Mouse (Mus musculus): ENCODE results near the gene Grin2d. TPM values are rescaled to one million over a fixed set of nuclear protein-coding genes. Genes with fewer than 3 reads are reported as not detected.

Grin2d gene
- polyA plus RNA-seq, 1 experiment from 2014 or later, result 0.13 TPM

DNA sequence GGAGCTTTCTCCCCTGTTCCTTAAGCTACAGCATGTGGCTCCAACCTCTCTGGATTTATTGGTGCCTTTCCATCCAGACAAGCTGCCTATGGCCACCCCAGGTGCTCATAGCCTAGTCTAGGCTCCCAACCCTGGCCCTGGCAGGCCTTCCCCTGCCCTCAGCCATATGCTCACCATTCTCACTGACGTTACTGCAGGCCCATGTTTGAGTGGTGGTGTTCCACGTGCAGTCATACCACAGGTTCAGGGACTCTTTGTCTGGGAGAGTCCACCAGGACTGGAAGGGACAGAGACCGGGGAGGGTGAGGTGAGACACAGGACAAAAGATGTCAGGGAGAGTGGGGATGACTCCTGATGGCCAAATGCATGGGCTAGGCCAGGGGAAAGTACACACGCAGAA, 41.6 kb upstream of the Grin2d start:
- Histone ChIP-seq H3K4me3 (ENCODE audit: low read depth, low read length) (no peak overlapping the region), H3K36me3 (replicated peaks; ENCODE audit: control insufficient read depth, insufficient read depth, low read depth, low read length) (no peaks in the 10 kb centered on the region; the same call in 1 of the 2 replicates), H3K9ac (replicated peaks; ENCODE audit: low read length) (no peak overlapping the region), H3K27ac (replicated peaks; ENCODE audit: low read depth, low read length) (no peak overlapping the region), H3K4me2 (ENCODE audit: low read depth, low read length) (no peak overlapping the region), H3K9me3 (replicated peaks; ENCODE audit: control insufficient read depth, low read length) (no peaks in the 10 kb centered on the region), H3K27me3 (ENCODE audit: control insufficient read depth, insufficient read depth, low read length) (no peaks in the 10 kb centered on the region), H3K4me1 (ENCODE audit: control insufficient read depth, insufficient read depth, low read length) (peaks cover 9% of the 10 kb centered on the region; the same call in 1 of the 2 replicates)
- 79% methylated on average over 4 of the region's 4 CpGs for WGBS
- DNase-seq (ENCODE audit: low spot score) (no peak), ATAC-seq (replicated peaks; ENCODE audit: insufficient number of reproducible peaks, low FRiP score, low TSS enrichment, low read depth) (no peak)

DNA sequence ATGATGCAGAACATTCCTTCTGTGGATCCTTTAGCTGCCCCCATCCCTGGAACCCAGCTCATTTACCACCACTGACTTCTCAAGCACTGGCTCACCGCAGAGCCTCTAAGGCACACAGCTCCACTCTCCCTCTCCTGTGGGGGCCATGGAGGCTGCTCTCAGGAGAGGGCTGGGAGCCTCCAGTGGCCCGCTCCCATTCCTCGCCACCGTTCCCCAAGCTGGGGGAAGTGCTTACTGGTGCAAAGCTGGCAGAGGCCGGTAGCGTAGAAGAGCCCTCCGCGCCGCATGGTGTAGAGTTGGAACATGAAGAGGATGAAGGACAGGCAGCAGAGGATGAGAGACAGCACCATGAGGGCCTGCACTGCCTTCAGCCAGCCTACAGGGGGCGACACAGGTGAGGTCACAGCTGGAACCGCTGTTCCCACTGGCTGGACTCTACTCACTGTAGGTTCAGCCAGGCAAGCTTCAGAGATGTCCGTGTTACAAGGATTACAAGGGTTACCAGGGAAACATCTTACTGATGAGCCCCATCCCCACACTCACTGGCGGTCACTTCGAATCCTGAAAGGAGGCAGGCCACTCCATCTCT, 41.0 kb upstream of the Grin2d start:
- peaks cover 9% of the 10 kb centered on the region; the same call in 1 of the 2 replicates for H3K4me1 ChIP-seq (ENCODE audit: control insufficient read depth, insufficient read depth, low read length)
- H3K4me2 ChIP-seq (ENCODE audit: low read depth, low read length), result no peak overlapping the region
- no peak overlapping the region for H3K27ac ChIP-seq (replicated peaks; ENCODE audit: low read depth, low read length)
- WGBS, result 68% methylated on average over 14 of the region's 14 CpGs
- ATAC-seq (replicated peaks; ENCODE audit: insufficient number of reproducible peaks, low FRiP score, low TSS enrichment, low read depth) (no peak), DNase-seq (ENCODE audit: low spot score) (no peak)
- H3K9ac ChIP-seq (replicated peaks; ENCODE audit: low read length), result no peak overlapping the region
- no peaks in the 10 kb centered on the region for H3K9me3 ChIP-seq (replicated peaks; ENCODE audit: control insufficient read depth, low read length)
- no peaks in the 10 kb centered on the region for H3K27me3 ChIP-seq (ENCODE audit: control insufficient read depth, insufficient read depth, low read length)
- H3K36me3 ChIP-seq (replicated peaks; ENCODE audit: control insufficient read depth, insufficient read depth, low read depth, low read length), result no peaks in the 10 kb centered on the region; the same call in 1 of the 2 replicates
- no peak overlapping the region for H3K4me3 ChIP-seq (ENCODE audit: low read depth, low read length)

DNA sequence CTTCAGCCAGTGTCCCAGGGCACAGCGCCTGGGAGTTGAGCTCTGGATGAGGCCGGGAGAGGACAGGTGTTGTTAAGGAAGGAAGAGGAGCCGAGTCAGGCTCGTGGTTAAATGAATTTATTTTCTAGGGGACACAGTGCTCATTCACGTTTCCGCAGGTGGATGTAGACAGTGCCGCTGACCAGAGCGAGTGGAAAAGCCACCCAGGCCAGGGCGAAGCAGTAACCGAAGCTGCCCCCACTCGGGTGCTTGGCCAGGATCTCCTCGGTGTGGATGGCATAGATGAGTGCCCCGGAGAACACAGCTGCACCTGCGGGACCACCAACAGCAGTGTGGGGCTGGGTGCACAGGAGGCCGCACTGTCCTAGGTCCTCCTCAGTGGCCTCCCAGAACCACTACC, 39.7 kb upstream of the Grin2d start:
- 87% methylated on average over 15 of the region's 15 CpGs for WGBS
- Histone ChIP-seq H3K9ac (replicated peaks; ENCODE audit: low read length) (peak overlapping the region; percentile 41; the same call in 1 of the 2 replicates), H3K9me3 (replicated peaks; ENCODE audit: control insufficient read depth, low read length) (no peaks in the 10 kb centered on the region), H3K36me3 (replicated peaks; ENCODE audit: control insufficient read depth, insufficient read depth, low read depth, low read length) (no peaks in the 10 kb centered on the region; the same call in 1 of the 2 replicates), H3K4me2 (ENCODE audit: low read depth, low read length) (no peak overlapping the region), H3K4me3 (ENCODE audit: low read depth, low read length) (no peak overlapping the region), H3K4me1 (ENCODE audit: control insufficient read depth, insufficient read depth, low read length) (peaks cover 9% of the 10 kb centered on the region; the same call in 1 of the 2 replicates), H3K27ac (replicated peaks; ENCODE audit: low read depth, low read length) (peak overlapping the region; percentile 75; the same call in 1 of the 2 replicates), H3K27me3 (ENCODE audit: control insufficient read depth, insufficient read depth, low read length) (no peaks in the 10 kb centered on the region)
- ATAC-seq (replicated peaks; ENCODE audit: insufficient number of reproducible peaks, low FRiP score, low TSS enrichment, low read depth), result no peak
- no peak for DNase-seq (ENCODE audit: low spot score)

DNA sequence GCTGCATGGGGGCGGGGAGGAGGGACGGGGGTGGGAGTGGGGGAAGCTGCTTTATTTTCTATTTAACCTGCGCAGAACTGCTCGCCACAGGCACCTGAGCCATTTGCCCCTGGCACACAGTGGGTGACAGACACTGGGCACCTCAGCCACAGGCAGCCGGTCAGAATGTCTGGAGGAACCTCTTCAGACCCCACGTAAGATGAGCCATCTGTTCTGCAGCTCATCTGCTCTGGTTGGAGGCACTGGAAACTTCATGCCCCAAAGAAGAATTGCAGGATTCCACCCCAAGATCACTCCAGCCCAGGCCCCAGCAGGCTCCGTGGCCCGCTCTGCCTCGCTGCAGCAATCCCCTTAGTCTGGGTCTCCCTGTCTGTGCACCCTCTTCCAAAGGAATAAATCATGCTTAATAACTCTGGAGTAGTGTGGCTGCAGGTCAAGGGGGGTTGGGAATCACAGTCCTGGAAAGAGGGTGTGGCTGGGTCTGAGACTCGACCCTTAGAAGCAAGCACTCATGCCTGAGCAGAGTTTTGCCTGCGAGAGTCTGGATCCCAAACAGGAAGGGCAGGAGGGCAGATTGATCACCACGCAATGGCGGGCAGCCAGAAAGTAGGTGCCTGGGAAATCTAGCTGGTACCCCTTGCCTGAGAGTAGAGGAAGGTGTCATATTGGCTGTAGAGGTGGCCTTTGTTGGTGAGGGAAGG, 39.0 kb upstream of the Grin2d start:
- peak overlapping the region; percentile 46 for H3K4me2 ChIP-seq (ENCODE audit: low read depth, low read length)
- H3K4me1 ChIP-seq (ENCODE audit: control insufficient read depth, insufficient read depth, low read length), result peaks cover 7% of the 10 kb centered on the region; the same call in 1 of the 2 replicates
- 35% methylated on average over 13 of the region's 13 CpGs for WGBS
- H3K4me3 ChIP-seq (ENCODE audit: low read depth, low read length), result peak overlapping the region; percentile 14
- H3K27me3 ChIP-seq (ENCODE audit: control insufficient read depth, insufficient read depth, low read length), result no peaks in the 10 kb centered on the region
- H3K9ac ChIP-seq (replicated peaks; ENCODE audit: low read length), result peak overlapping the region; percentile 47
- peak overlapping the region; percentile 75 for H3K27ac ChIP-seq (replicated peaks; ENCODE audit: low read depth, low read length)
- ATAC-seq (replicated peaks; ENCODE audit: insufficient number of reproducible peaks, low FRiP score, low TSS enrichment, low read depth) (peak; percentile 37), DNase-seq (ENCODE audit: low spot score) (no peak)
- H3K9me3 ChIP-seq (replicated peaks; ENCODE audit: control insufficient read depth, low read length), result no peaks in the 10 kb centered on the region
- no peaks in the 10 kb centered on the region; the same call in 1 of the 2 replicates for H3K36me3 ChIP-seq (replicated peaks; ENCODE audit: control insufficient read depth, insufficient read depth, low read depth, low read length)

DNA sequence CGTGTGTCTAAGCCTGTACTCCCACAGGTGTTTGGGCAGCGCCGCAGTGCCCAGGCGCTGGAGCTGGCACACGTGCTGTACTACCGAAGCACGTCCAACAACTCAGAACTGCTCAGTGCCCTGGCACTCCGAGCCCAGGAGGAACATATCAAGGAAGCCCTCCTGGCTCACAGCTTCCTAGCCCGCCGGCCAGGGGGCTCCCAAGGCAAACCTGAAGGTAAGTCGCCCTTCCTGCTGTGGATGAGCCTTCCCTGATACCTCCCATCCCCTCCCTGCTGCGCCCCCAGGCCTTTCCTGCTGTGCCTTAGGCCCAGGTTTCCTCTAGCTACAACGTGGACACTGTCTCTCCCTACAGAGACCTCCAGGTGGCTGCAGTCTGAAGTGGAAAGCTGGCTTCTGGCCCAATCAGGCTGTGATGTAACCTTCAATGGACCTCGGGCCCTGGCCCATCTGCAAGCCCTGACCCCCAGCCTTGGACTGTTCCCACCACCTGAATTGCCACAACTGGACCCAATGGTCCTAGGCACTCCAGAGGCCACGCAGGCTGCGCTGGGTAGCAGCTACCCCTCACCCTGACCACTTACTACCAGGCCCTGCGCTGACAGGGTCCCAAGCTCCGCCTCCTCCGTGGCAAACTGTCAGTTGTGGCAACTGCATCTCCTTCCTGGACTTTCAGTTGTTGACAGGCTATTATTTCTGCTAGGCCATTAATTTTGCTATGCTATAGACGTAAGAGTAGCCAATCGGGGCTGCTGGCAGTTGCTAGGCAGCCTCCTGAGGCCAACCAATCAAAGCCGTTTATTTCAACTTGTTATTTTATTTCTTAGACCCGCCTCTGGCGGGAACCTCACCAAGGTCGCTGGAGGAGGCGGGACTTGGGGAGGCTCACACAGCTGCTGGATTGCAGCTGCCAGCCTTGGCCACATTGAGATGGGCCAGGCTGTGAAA, 38.2 kb upstream of the Grin2d start:
- peaks cover 7% of the 10 kb centered on the region; the same call in 1 of the 2 replicates for H3K4me1 ChIP-seq (ENCODE audit: control insufficient read depth, insufficient read depth, low read length)
- H3K4me3 ChIP-seq (ENCODE audit: low read depth, low read length), result peak overlapping the region; percentile 14
- H3K4me2 ChIP-seq (ENCODE audit: low read depth, low read length), result peak overlapping the region; percentile 46
- H3K27ac ChIP-seq (replicated peaks; ENCODE audit: low read depth, low read length), result peak overlapping the region; percentile 75
- ATAC-seq (replicated peaks; ENCODE audit: insufficient number of reproducible peaks, low FRiP score, low TSS enrichment, low read depth) (peak; percentile 75), DNase-seq (ENCODE audit: low spot score) (peak; percentile 90)
- H3K9me3 ChIP-seq (replicated peaks; ENCODE audit: control insufficient read depth, low read length), result no peaks in the 10 kb centered on the region
- H3K9ac ChIP-seq (replicated peaks; ENCODE audit: low read length), result peak overlapping the region; percentile 50
- no peaks in the 10 kb centered on the region for H3K27me3 ChIP-seq (ENCODE audit: control insufficient read depth, insufficient read depth, low read length)
- H3K36me3 ChIP-seq (replicated peaks; ENCODE audit: control insufficient read depth, insufficient read depth, low read depth, low read length), result no peaks in the 10 kb centered on the region; the same call in 1 of the 2 replicates
- WGBS, result 36% methylated on average over 26 of the region's 26 CpGs

DNA sequence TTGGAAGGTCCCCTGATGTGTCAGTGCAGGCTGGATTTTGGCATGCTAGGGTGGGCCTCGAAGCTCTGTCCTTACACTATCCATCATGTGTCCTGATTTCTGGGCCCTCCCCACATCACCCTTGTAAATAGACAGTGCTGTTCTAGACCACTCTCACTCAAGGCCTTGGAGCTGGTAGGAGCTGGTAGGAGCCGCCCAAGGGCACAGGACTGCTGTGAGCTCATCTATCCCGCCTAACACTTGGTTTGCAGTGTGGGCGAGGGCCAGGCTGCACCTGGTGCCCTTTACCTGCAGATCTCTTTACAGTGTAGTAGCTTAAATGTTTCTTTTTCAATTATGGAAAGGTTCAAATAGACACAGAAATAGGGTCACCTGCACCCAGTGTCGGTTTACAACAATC, 36.8 kb upstream of the Grin2d start:
- 90% methylated on average over 5 of the region's 5 CpGs for WGBS
- Histone ChIP-seq H3K9ac (replicated peaks; ENCODE audit: low read length) (no peak overlapping the region), H3K27ac (replicated peaks; ENCODE audit: low read depth, low read length) (no peak overlapping the region), H3K4me2 (ENCODE audit: low read depth, low read length) (no peak overlapping the region), H3K4me1 (ENCODE audit: control insufficient read depth, insufficient read depth, low read length) (peaks cover 7% of the 10 kb centered on the region; the same call in 1 of the 2 replicates), H3K9me3 (replicated peaks; ENCODE audit: control insufficient read depth, low read length) (no peaks in the 10 kb centered on the region), H3K27me3 (ENCODE audit: control insufficient read depth, insufficient read depth, low read length) (no peaks in the 10 kb centered on the region), H3K36me3 (replicated peaks; ENCODE audit: control insufficient read depth, insufficient read depth, low read depth, low read length) (no peaks in the 10 kb centered on the region; the same call in 1 of the 2 replicates), H3K4me3 (ENCODE audit: low read depth, low read length) (no peak overlapping the region)
- ATAC-seq (replicated peaks; ENCODE audit: insufficient number of reproducible peaks, low FRiP score, low TSS enrichment, low read depth) (no peak), DNase-seq (ENCODE audit: low spot score) (no peak)

DNA sequence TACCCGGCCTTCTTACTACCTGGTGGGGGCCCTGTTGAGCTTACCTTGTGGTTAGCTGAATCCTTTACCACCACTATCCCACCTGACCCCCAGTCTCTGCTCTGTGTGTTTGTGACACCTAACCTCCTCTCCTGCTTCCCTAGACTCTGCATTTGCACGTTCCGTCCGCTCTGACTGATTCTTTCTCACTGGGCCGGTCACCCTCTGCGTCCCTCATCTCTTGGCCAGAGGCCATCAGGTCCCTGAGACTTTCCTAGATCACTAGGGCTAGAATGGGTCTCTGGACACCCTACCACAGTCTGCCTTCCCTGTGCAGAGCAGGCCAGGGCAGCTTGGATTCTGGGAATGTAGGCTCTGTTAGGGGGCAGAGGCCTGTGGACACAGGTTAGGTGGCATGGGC, 35.9 kb upstream of the Grin2d start:
- no peaks in the 10 kb centered on the region for H3K9me3 ChIP-seq (replicated peaks; ENCODE audit: control insufficient read depth, low read length)
- ATAC-seq (replicated peaks; ENCODE audit: insufficient number of reproducible peaks, low FRiP score, low TSS enrichment, low read depth) (no peak), DNase-seq (ENCODE audit: low spot score) (no peak)
- no peak overlapping the region for H3K9ac ChIP-seq (replicated peaks; ENCODE audit: low read length)
- no peak overlapping the region for H3K27ac ChIP-seq (replicated peaks; ENCODE audit: low read depth, low read length)
- no peak overlapping the region for H3K4me3 ChIP-seq (ENCODE audit: low read depth, low read length)
- H3K4me2 ChIP-seq (ENCODE audit: low read depth, low read length), result no peak overlapping the region
- no peaks in the 10 kb centered on the region; the same call in 1 of the 2 replicates for H3K36me3 ChIP-seq (replicated peaks; ENCODE audit: control insufficient read depth, insufficient read depth, low read depth, low read length)
- H3K4me1 ChIP-seq (ENCODE audit: control insufficient read depth, insufficient read depth, low read length), result peaks cover 7% of the 10 kb centered on the region; the same call in 1 of the 2 replicates
- H3K27me3 ChIP-seq (ENCODE audit: control insufficient read depth, insufficient read depth, low read length), result no peaks in the 10 kb centered on the region
- 88% methylated on average over 6 of the region's 6 CpGs for WGBS
